Mouse (Mus musculus): ENCODE results near the gene Rrp1. TPM values are rescaled to one million over a fixed set of nuclear protein-coding genes. Genes with fewer than 3 reads are reported as not detected.
A peak's percentile ranks its signal among the peaks of the same experiment; 100 is the strongest.

Rrp1 gene
- polyA plus RNA-seq (2015; fragmentation: Nextera tagmentation; extraction: Ambion mirVana): 354 and 366 TPM in 2 replicates

DNA sequence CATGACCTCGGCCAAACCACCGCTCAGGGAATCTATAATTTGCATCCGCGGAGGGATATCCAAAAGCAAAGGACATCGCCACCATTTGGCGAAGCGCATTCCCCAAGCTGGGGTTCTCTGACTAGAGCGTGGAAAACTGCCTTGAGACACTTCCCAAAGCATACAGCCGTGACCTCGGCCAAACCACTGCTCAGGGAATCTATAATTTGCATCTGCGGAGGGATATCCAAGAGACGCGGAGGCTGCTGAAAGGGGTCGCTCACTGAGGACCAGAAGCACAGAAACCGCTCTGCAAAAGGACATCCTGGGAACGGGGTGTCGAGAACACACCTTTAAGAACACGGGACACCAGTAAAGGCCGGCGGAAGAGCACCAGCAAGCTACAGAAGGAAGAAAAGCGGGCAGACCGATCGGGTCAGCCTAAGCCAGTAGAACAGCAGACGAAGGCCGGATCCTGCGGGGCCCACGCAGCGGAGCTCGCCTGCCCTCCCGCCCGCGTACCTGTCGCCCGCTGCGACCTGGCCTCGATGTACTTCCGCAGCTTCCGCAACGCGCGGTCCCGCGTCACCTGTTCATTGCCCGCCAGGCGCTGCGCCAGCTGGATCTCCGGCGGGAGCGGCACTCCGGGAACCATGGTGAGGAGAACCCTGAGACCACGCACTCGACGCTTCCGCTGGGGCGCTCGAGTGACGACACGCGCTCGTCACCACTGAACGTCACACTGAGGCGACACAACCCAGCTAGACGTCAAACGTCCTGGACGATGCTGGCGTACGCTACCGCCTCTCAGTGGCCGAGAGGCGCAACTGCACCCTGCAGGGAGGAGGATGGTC is at the start of gene Rrp1:
TSS of gene Rrp1 (minus strand) at position 725 of the 833 bp plus-strand sequence.
- under 1% methylated on average over 70 of the region's 70 CpGs for WGBS
- Histone ChIP-seq H3K27ac (peak within 1 kb of the TSS; percentile 81), H3K9me3 (replicated peaks) (no peaks in the 10 kb centered on the region), H3K4me3 (peak within 1 kb of the TSS; percentile 95), H3K36me3 (ENCODE audit: poor library complexity, severe bottlenecking) (peaks cover 35% of the 10 kb centered on the region), H3K4me1 (peaks cover 15% of the 10 kb centered on the region), H3K9ac (peak within 1 kb of the TSS; percentile 87), H3K4me2 (peak within 1 kb of the TSS; percentile 69), H3K27me3 (no peaks in the 10 kb centered on the region)
- peak; percentile 97 for ATAC-seq

DNA sequence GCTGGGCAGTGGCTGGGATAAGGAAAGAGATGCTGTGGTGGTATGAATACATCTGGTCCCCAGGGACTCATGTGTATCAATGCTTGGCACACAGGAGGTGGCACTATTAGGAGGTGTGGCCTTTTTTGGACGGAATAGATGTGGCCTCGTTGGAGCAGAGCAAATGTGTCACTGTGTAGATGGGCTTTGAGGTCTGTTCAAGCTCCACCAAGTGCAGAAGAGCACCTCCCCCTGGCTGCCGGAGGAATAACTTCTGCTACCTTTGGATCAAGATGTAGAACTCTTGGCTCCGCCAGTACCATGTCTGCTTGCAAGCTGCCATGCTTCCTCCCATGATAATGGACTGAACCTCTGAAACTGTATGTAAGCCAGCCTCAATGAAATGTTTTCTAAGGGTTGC is 48.9 kb upstream of the Rrp1 start:
- no peak for ATAC-seq
- no peaks in the 10 kb centered on the region for H3K36me3 ChIP-seq (ENCODE audit: poor library complexity, severe bottlenecking)
- H3K9ac ChIP-seq: no peak overlapping the region
- 79% methylated on average over 4 of the region's 4 CpGs for WGBS
- no peaks in the 10 kb centered on the region for H3K9me3 ChIP-seq (replicated peaks)
- peaks cover 29% of the 10 kb centered on the region for H3K4me1 ChIP-seq
- no peaks in the 10 kb centered on the region for H3K27me3 ChIP-seq
- no peak overlapping the region for H3K4me3 ChIP-seq
- no peak overlapping the region for H3K4me2 ChIP-seq
- no peak overlapping the region for H3K27ac ChIP-seq

DNA sequence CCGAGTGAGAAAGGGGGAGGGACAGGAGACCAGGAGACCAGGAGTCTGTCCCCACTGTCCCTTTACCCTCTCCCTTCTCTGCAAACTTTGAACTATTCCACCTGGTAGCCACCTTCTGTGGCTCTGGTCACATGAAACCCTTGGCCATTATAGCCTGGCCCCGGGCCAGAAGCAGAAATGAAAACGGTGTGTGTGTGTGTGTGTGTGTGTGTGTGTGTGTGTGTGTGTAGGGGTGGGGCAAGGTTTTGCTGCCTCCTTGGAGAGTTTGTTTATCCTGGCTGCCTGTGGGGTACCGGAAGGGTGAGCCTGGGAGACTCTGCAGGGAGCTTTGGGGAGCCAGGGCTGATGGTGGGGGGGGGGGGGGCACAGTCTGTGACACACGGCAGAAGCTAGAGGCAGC is 47.6 kb upstream of the Rrp1 start:
- Histone ChIP-seq H3K9me3 (replicated peaks) (no peaks in the 10 kb centered on the region), H3K4me2 (no peak overlapping the region), H3K27ac (no peak overlapping the region), H3K9ac (no peak overlapping the region), H3K4me3 (no peak overlapping the region), H3K36me3 (ENCODE audit: poor library complexity, severe bottlenecking) (no peaks in the 10 kb centered on the region), H3K27me3 (no peaks in the 10 kb centered on the region), H3K4me1 (peaks cover 29% of the 10 kb centered on the region)
- ATAC-seq: no peak
- WGBS: 53% methylated on average over 5 of the region's 5 CpGs

DNA sequence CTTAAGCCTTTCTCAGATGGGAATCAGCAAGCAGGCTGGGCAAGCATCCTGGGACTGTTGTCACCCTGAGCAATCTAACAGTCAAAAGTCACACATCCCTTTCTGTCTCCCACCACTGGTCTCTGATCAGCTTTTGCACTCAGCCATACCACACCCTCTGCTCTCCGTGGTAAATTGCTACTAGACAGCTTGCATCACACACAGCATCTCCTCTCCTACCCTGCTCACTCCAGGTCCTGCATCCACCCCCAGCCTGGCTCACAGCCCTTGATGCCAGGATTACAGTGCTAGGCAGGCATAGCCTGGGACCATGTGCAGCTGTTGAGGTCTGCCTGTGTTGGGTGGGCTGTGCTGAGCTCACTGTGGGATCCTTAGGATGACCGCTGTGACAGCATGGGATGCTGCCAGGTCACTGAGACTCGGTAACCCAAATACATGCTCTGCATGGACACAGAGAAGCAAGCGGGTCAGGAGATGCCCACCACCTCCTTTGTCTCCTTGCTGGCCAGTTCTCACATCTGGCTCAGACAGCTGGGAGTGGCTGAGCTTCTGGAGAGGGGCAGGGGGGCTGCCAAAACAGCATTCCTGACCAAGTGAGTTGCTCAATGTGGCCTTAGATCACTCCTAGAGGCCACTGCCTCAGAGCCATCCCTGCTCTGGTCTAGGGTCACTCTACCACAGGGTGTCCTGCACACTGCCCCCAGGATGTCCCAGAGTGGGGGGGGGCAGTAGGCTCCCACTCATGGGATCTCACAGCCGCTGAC is 45.7 kb upstream of the Rrp1 start:
- no peak overlapping the region for H3K9ac ChIP-seq
- no peak overlapping the region for H3K4me3 ChIP-seq
- no peak overlapping the region for H3K27ac ChIP-seq
- peaks cover 11% of the 10 kb centered on the region for H3K4me1 ChIP-seq
- no peaks in the 10 kb centered on the region for H3K36me3 ChIP-seq (ENCODE audit: poor library complexity, severe bottlenecking)
- 74% methylated on average over 5 of the region's 5 CpGs for WGBS
- H3K4me2 ChIP-seq: no peak overlapping the region
- peak; percentile 31; the same call in 1 of the 2 replicates for ATAC-seq
- no peaks in the 10 kb centered on the region for H3K27me3 ChIP-seq
- H3K9me3 ChIP-seq (replicated peaks): no peaks in the 10 kb centered on the region

DNA sequence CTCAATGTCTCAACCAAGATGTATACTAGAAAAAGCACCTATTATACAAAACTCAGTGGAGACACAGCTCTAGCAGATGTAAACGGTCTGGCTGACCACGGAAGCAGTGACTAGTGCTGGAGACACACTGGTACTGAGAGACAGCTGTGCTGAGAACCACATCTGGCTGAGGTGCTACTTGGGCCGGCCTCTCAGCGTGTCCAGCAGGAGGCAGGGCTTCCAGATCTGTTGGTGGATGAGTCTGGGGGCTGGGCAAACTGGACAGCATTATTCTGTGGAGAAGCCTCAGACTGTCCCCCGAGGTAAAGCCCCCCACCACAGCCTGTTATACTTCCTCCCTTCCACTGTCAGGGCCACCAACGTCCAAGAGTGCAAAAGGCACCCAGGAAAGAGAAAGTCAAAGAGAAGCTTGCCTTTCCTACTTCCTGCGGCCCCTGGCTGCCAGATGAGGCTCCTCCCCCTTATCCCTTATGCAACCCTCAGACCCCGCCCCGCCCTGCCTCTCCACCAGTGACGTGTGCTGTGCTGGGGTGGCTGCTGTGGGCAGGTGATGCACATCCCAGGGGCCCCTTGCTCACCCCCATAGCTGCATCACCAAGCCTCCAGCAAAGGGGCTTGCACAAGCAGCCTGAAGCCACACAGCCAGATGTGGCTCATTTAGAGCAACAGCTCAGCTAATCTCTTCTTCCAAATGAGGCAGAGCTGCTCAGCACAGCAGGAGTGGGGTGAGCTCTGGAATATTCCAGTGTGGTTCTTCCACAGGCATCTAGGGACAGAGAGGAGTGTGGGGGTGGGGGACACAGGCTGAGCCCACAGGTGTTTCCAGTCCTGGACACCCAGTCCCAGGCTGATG is 44.9 kb upstream of the Rrp1 start:
- WGBS: 25% methylated on average over 10 of the region's 10 CpGs
- Histone ChIP-seq H3K9ac (no peak overlapping the region), H3K4me1 (peaks cover 8% of the 10 kb centered on the region), H3K4me2 (no peak overlapping the region), H3K27ac (no peak overlapping the region), H3K9me3 (replicated peaks) (no peaks in the 10 kb centered on the region), H3K36me3 (ENCODE audit: poor library complexity, severe bottlenecking) (no peaks in the 10 kb centered on the region), H3K27me3 (no peaks in the 10 kb centered on the region), H3K4me3 (no peak overlapping the region)
- peak; percentile 34; the same call in 1 of the 2 replicates for ATAC-seq

DNA sequence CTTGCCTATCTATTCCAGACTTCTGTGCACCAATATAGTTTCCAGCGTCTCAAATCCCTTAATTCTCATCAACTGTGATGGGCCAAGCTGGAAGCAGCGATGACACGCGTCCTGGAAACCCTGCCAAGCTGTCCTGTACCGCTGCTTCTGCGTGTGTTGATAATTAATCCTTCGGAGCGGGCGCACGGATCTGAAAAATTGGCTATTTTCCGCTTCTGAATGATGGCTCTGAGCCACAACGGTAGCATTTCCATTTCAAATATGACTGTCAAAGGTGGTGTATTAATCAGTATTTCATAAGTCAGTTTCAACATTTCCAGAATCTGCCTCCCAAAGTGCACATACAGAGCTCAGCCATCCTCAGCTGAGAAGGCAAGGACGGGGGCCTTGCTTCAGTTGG is 43.9 kb upstream of the Rrp1 start:
- no peak overlapping the region for H3K27ac ChIP-seq
- H3K9ac ChIP-seq: no peak overlapping the region
- H3K27me3 ChIP-seq: no peaks in the 10 kb centered on the region
- H3K9me3 ChIP-seq (replicated peaks): no peaks in the 10 kb centered on the region
- WGBS: 79% methylated on average over 13 of the region's 13 CpGs
- no peak overlapping the region for H3K4me3 ChIP-seq
- no peak overlapping the region for H3K4me2 ChIP-seq
- no peaks in the 10 kb centered on the region for H3K36me3 ChIP-seq (ENCODE audit: poor library complexity, severe bottlenecking)
- no peak for ATAC-seq
- H3K4me1 ChIP-seq: peaks cover 8% of the 10 kb centered on the region

DNA sequence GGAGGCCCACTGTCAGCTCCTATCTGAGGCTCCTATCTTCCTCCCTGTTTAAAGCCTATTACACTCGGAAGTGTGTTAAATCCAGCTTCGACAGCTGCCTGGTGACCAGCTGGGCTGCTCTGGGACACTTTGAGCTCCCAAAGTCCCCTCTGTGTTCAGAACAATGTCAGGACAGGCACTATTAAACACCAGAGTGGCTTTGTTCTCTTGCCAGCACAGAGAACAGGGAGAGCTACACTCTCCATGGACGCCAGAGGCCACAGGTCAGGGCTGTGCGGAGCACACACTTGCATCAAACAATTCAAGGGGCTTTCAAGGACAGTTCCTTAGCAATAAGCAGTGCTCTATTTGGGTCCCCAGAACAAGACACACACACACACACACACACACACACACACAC is 39.8 kb upstream of the Rrp1 start:
- H3K4me1 ChIP-seq: peaks cover 2% of the 10 kb centered on the region; the same call in 1 of the 2 replicates
- H3K4me3 ChIP-seq: no peak overlapping the region
- peaks cover 11% of the 10 kb centered on the region; the same call in 1 of the 2 replicates for H3K36me3 ChIP-seq (ENCODE audit: poor library complexity, severe bottlenecking)
- 29% methylated on average over 4 of the region's 4 CpGs for WGBS
- H3K9me3 ChIP-seq (replicated peaks): no peaks in the 10 kb centered on the region
- ATAC-seq: no peak
- H3K4me2 ChIP-seq: no peak overlapping the region
- H3K9ac ChIP-seq: no peak overlapping the region
- no peak overlapping the region for H3K27ac ChIP-seq
- no peaks in the 10 kb centered on the region for H3K27me3 ChIP-seq

DNA sequence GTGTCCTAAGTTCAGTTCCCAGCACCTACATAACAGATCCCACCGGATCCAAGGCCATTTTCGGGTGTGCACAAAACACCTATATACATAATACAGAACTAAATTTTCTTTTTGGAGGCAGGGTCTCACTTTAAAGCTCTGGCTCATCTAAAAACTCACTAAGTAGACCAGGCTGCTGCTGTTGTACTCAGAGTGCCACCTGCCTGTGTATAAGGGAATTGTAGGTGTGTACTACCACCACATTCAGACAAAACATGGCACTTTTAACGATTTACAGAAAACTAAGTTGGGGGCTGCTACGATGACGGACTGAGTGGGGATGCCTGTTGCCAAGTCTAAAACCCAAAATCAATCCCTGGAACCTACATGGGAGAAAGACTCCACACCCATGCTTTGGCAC is 37.9 kb upstream of the Rrp1 start:
- Histone ChIP-seq H3K4me1 (no peaks in the 10 kb centered on the region), H3K9ac (no peak overlapping the region), H3K4me3 (no peak overlapping the region), H3K9me3 (replicated peaks) (no peaks in the 10 kb centered on the region), H3K27ac (no peak overlapping the region), H3K36me3 (ENCODE audit: poor library complexity, severe bottlenecking) (peaks cover 25% of the 10 kb centered on the region), H3K27me3 (no peaks in the 10 kb centered on the region), H3K4me2 (no peak overlapping the region)
- no peak for ATAC-seq
- 91% methylated on average over 5 of the region's 5 CpGs for WGBS

DNA sequence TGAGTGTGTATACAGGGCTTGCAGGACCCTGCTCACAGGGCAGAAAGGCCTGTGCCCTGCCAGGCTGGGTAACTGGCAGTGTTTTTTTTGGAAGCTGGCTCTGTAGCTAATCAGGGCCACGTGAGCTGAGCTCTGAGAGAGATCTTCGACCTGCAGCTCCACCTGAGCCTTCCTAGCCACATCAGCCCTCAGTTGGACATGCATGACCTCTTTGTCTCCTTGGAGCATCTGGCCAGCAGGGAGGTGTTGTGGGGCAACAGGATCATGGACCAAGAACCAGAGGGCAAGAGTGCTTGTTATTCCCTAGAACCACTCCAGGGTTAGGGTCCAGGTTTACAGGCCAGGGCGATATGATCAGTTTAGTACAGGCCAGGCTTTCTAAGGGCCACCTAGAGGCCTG is 34.6 kb upstream of the Rrp1 start:
- no peak for ATAC-seq

DNA sequence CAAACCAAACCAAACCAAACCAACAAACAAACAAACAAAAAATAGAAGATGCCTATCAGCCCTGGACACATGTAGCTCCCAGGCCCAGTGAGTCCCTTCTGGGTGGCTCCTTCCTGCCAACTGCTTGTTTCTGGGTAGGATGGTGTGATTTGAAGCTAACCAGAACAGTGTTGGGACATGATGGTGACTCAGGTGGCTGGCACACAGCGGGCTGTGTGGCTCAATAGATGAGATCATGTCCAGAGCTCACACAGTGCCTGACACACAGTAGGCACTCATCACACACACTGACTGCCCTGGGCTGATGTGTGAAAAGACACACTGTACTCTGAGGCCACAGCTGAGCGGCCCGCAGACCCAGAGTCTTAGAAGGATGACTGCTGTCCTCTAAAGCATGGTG is 33.4 kb upstream of the Rrp1 start:
- no peaks in the 10 kb centered on the region for H3K4me1 ChIP-seq
- 94% methylated on average over 3 of the region's 3 CpGs for WGBS
- H3K27ac ChIP-seq: no peak overlapping the region
- H3K36me3 ChIP-seq (ENCODE audit: poor library complexity, severe bottlenecking): peaks cover 31% of the 10 kb centered on the region
- no peaks in the 10 kb centered on the region for H3K27me3 ChIP-seq
- H3K9ac ChIP-seq: no peak overlapping the region
- ATAC-seq: no peak
- H3K9me3 ChIP-seq (replicated peaks): no peaks in the 10 kb centered on the region
- H3K4me2 ChIP-seq: no peak overlapping the region
- no peak overlapping the region for H3K4me3 ChIP-seq

More for the DNA sequence above, 34.6 kb upstream of the Rrp1 start:
- Histone ChIP-seq H3K27me3 (no peaks in the 10 kb centered on the region), H3K27ac (no peak overlapping the region), H3K4me2 (no peak overlapping the region), H3K36me3 (ENCODE audit: poor library complexity, severe bottlenecking) (peaks cover 31% of the 10 kb centered on the region), H3K4me1 (no peaks in the 10 kb centered on the region), H3K4me3 (no peak overlapping the region), H3K9me3 (replicated peaks) (no peaks in the 10 kb centered on the region), H3K9ac (no peak overlapping the region)
- WGBS: 87% methylated on average over 3 of the region's 3 CpGs

DNA sequence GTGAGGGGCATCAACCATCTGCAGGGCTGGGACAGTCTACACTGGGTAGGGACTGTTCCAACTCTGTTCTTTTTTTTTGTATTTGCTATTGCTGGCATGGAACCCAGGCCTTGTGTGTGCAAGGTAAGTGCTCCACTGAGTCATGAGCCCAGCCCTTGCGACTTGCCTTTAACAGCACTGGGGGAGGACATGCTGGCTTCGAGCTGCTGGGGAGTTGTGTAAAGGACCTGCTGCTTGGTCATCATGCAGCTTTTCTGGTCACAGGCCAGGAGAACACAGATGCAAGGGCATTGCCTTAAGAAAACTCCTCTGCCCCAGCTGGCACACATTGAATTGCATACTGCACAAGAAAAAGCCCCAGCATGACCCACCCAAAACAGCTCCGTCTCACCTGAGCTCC is 29.4 kb upstream of the Rrp1 start:
- Histone ChIP-seq H3K9ac (no peak overlapping the region), H3K4me2 (no peak overlapping the region), H3K27me3 (no peaks in the 10 kb centered on the region), H3K4me3 (no peak overlapping the region), H3K4me1 (no peaks in the 10 kb centered on the region), H3K9me3 (replicated peaks) (no peaks in the 10 kb centered on the region), H3K27ac (no peak overlapping the region), H3K36me3 (ENCODE audit: poor library complexity, severe bottlenecking) (peaks cover 19% of the 10 kb centered on the region)
- WGBS: 96% methylated on average over 3 of the region's 3 CpGs
- ATAC-seq: no peak

DNA sequence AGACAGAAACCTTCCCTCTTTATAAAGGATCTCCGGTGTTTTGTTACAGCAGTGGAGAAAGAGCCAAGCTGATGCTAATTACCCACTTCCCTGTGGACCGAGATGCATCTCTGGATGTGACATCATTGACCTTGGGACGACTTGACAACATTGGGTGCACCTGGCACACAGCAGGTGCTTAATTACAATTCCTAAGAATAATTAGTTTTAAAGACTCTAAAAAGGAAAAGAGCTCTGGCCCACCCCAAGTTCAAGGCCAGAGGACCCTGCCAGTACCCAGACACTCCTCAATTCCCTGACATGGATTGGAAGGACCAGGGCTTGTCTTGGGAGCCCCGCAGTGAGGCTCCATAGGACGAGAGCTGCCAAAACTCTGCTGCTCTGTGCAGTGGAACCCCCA is 28.8 kb upstream of the Rrp1 start:
- H3K9me3 ChIP-seq (replicated peaks): no peaks in the 10 kb centered on the region
- no peaks in the 10 kb centered on the region for H3K27me3 ChIP-seq
- no peak overlapping the region for H3K9ac ChIP-seq
- no peak overlapping the region for H3K4me2 ChIP-seq
- peaks cover 13% of the 10 kb centered on the region for H3K36me3 ChIP-seq (ENCODE audit: poor library complexity, severe bottlenecking)
- no peaks in the 10 kb centered on the region for H3K4me1 ChIP-seq
- H3K27ac ChIP-seq: no peak overlapping the region
- WGBS: 75% methylated on average over 5 of the region's 5 CpGs
- ATAC-seq: no peak
- no peak overlapping the region for H3K4me3 ChIP-seq
